Mouse (Mus musculus) cerebellum, adult 2 months (tissue): Measurements from ENCODE around the gene Gm5617. TPM values are rescaled to one million over a fixed set of nuclear protein-coding genes. Genes with fewer than 3 reads are reported as not detected.
"Not testable (repeated sequence)": the region's sequence is repeated elsewhere in the genome, so short reads cannot be mapped to it uniquely, and the experiment has no call there.

ENCODE experiments used
- DNase-seq, 2 experiments: peaks; one replicate each; pipeline ENCODE4 v3.0.0; 2021
- H3K27ac ChIP-seq: fragments of 200-500 bp; 2 replicates; pipeline ENCODE4 v1.5.1; 2012; ENCODE audit warnings: low read length, control low read depth, inconsistent platforms; ENCODE audit not compliant: insufficient read depth
- H3K27me3 ChIP-seq: fragments of 200-500 bp; 2 replicates; pipeline ENCODE4 v1.6.1; 2012; ENCODE audit warnings: inconsistent platforms, mild to moderate bottlenecking, low read length, moderate library complexity; ENCODE audit not compliant: control insufficient read depth, insufficient read depth
- H3K4me1 ChIP-seq: fragments of 200-500 bp; 2 replicates; pipeline ENCODE4 v1.6.1; 2011; ENCODE audit warnings: low read length; ENCODE audit not compliant: control insufficient read depth, insufficient read depth
- H3K4me3 ChIP-seq: fragments of 200-500 bp; replicated peaks from 2 replicates; pipeline ENCODE3; 2011; ENCODE audit warnings: mild to moderate bottlenecking, low read depth, low read length, control low read depth; ENCODE audit not compliant: insufficient read depth
- CTCF ChIP-seq: fragments of 200-500 bp; IDR thresholded peaks from 2 replicates; pipeline ENCODE4 v1.5.1; 2011; ENCODE audit warnings: low read depth, mild to moderate bottlenecking, control low read depth, low read length, moderate library complexity, borderline replicate concordance; ENCODE audit not compliant: insufficient read depth
- POLR2A ChIP-seq: fragments of 200-500 bp; IDR thresholded peaks from 2 replicates; pipeline ENCODE4 v1.6.1; 2011; ENCODE audit warnings: low read length, control low read depth, borderline replicate concordance; ENCODE audit not compliant: insufficient read depth
- WGBS: fragments of 180-500 bp; shearing (Covaris S2); methylation state at CpG from one replicate; pipeline ENCODE4 v1.1.7; 2018; 5-methylcytosine and 5-hydroxymethylcytosine counted together
- polyA plus RNA-seq: library from polyadenylated mRNA; depleted of rRNA; stranded (reverse); fragments of >200 nt; gene quantifications from 2 replicates; pipeline ENCODE4 v1.2.3, GENCODE M21; 2012; rRNA removed

Gene Gm5617
- polyA plus RNA-seq, 1 experiment, result 16.1 TPM

DNA sequence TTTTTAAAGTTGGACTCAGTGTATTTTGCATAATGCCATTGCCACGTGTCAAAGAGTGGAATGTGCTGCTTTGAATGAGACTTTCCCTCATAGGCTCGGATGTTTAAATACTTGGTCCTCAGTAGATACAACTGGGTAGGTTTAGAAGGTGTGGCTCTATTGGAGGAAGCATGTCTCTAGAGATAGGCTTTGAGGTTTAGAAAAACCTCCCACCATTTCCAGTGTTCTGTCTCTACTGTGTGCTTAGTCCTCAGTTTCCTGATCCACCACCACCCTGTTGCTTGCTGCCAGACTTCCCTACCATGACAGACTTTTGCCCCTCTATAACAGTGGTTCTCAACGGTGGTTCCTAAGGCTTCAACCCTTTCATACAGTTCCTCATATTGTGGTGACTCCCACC, 37.0 kb downstream of the Gm5617 start:
- no peak overlapping the region for H3K27ac ChIP-seq
- DNase-seq, result no peak
- H3K4me3 ChIP-seq, result no peak overlapping the region
- H3K27me3 ChIP-seq, result no peaks in the 10 kb centered on the region
- TF ChIP-seq POLR2A, result no peak
- TF ChIP-seq CTCF, result no peak
- no peaks in the 10 kb centered on the region for H3K4me1 ChIP-seq
- WGBS, result 61% methylated on average over 3 of the region's 3 CpGs

DNA sequence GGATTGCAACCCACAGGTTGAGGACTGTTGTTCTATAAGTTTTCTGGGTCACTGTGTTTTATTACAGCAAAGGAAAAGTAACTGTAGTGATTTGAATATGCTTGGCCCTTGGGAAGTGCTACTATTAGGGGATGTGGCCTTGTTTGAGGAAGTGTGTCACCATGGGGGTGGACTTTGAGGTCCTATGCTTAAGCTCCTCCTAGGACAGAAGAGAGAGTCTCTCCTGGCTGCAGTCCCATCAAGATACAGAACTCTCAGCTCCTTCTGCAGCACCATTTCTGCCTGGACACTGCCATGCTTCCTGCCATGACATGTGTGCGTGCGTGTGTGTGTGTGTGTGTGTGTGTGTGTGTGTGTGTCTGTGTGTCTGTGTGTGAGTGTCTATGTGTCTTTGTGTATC, 37.5 kb downstream of the Gm5617 start:
- Histone ChIP-seq H3K27me3 (no peaks in the 10 kb centered on the region), H3K27ac (no peak overlapping the region), H3K4me1 (no peaks in the 10 kb centered on the region), H3K4me3 (no peak overlapping the region)
- WGBS, result 94% methylated on average over 2 of the region's 2 CpGs
- no peak for TF ChIP-seq POLR2A
- TF ChIP-seq CTCF, result no peak
- no peak for DNase-seq

DNA sequence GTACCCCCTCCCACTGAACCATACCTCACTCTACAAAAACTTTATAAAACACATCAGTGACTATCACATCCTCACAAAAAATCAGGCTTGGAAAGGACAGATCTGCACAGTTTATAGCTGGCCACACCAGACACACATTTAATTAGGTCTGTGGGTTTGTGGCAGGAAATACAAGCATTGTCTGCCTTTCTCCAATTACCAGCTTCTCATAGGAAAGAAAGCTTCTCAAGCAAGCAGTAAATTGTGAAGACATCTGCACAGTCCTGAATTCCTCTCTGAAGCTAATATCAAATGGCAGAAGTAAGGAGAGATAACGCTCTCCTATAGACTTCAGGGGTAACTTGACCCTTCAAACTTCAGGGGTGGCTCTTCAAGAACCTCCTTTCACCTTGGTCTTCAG, 41.2 kb downstream of the Gm5617 start:
- Histone ChIP-seq H3K27ac (no peak overlapping the region), H3K27me3 (no peaks in the 10 kb centered on the region; the same call in 1 of the 2 replicates), H3K4me1 (no peaks in the 10 kb centered on the region), H3K4me3 (no peak overlapping the region)
- no peak for DNase-seq
- 95% methylated on average over 1 of the region's 1 CpGs for whole genome bisulfite sequencing
- TF ChIP-seq CTCF, result no peak
- no peak for TF ChIP-seq POLR2A

DNA sequence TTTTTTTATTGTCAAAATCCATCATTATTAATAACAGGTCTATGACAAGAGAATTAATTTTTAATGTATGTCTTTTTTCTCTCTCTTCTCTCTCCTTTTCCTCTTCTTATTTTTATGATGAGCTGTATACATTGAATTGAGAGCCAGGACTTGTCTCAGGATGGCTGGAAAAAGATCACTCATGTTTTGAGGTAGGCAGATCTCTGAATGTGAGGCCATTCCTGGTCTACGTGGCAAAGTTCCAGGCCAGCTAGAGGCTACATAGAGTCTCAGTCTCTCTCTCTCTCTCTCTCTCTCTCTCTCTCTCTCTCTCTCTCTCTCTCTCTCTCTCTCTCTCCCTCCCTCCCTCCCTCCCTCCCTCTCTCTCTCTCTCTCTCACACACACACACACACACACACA, 42.4 kb downstream of the Gm5617 start:
- 55% methylated on average over 1 of the region's 1 CpGs for WGBS
- not testable (repeated sequence) for H3K27me3 ChIP-seq, H3K27ac ChIP-seq, H3K4me3 ChIP-seq, DNase-seq, H3K4me1 ChIP-seq

DNA sequence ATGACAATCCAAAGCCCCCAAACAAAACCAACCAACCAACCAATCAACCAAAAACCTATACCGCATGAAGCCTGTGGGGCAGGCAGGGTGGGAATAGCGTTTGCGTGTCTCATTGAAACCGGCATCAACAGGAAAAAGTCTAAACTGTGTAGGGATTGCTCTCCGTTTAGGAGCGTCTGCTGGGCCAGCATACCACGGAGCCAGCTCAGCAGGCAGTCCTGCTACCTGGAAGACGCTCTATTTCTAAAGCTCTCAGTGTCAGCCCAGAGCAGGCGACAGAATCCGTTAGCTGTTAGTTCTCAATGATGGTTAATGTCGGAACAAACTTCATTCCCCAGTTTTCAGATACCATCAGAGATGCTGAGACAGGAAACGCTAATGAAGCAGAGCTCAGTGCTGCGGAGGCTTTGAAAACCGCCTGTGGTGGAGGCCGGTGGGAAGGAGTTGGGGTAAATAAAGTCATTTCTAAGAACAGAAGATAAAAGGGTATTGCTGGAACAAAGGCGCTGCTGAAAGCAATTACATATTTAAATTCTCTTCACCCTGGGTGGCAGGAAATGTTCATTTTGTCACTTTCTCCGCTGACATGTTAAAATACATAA, 42.9 kb downstream of the Gm5617 start:
- Histone ChIP-seq H3K4me1 (no peaks in the 10 kb centered on the region), H3K27ac (no peak overlapping the region), H3K27me3 (no peaks in the 10 kb centered on the region; the same call in 1 of the 2 replicates), H3K4me3 (peak overlapping the region; percentile 25)
- no peak for DNase-seq
- no peak for TF ChIP-seq POLR2A
- TF ChIP-seq CTCF, result no peak
- 5% methylated on average over 17 of the region's 17 CpGs for WGBS

DNA sequence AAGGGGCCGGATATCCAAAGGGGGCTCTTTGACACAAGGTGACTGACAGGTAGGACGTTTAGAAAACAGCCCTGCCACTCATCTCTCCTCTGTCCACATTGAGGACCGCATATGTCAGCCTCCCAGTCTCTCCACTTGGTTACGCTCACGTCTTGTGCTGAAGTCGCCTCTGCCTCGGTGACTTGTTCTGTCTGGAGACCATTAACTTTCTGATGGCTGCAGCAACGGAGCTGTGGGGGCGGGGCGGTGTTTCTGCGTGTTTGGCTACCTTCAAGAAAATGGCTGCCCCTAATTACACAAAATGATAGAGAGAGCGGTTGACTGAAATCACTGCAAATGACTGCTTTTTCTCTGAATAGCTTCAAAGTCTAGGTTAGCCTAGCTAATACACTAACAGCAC, 43.4 kb downstream of the Gm5617 start:
- no peak overlapping the region for H3K27ac ChIP-seq
- no peaks in the 10 kb centered on the region for H3K4me1 ChIP-seq
- no peak for DNase-seq
- WGBS, result 13% methylated on average over 12 of the region's 12 CpGs
- TF ChIP-seq CTCF, result no peak
- no peak for TF ChIP-seq POLR2A
- no peaks in the 10 kb centered on the region; the same call in 1 of the 2 replicates for H3K27me3 ChIP-seq
- peak overlapping the region; percentile 41 for H3K4me3 ChIP-seq

Other genes starting within 250 kb of the Gm5617 start
- 1.1 and 1.3 TPM in 2 replicates for gene Nxpe2, start 142.0 kb upstream of the Gm5617 start, polyA plus RNA-seq
- 147 and 153 TPM in 2 replicates for gene Rexo2, start 14.8 kb upstream of the Gm5617 start, polyA plus RNA-seq
- 32.4 and 33.7 TPM in 2 replicates for gene Rbm7, start 143 bp upstream of the Gm5617 start, polyA plus RNA-seq
- 0.10 and 0.14 TPM in 2 replicates for gene Nnmt, start 109.7 kb downstream of the Gm5617 start, polyA plus RNA-seq